Mouse (Mus musculus) cerebellum, adult 2 months (tissue): Measurements from ENCODE around the gene Fbxo44. TPM values are rescaled to one million over a fixed set of nuclear protein-coding genes. Genes with fewer than 3 reads are reported as not detected.
"Not testable (repeated sequence)": the region's sequence is repeated elsewhere in the genome, so short reads cannot be mapped to it uniquely, and the experiment has no call there.

Experiments
- DNase-seq, 2 experiments: peaks; one replicate each; pipeline ENCODE4 v3.0.0; 2021
- H3K27ac ChIP-seq: fragments of 200-500 bp; 2 replicates; pipeline ENCODE4 v1.5.1; 2012; ENCODE audit warnings: low read length, control low read depth, inconsistent platforms; ENCODE audit not compliant: insufficient read depth
- H3K27me3 ChIP-seq: fragments of 200-500 bp; 2 replicates; pipeline ENCODE4 v1.6.1; 2012; ENCODE audit warnings: inconsistent platforms, mild to moderate bottlenecking, low read length, moderate library complexity; ENCODE audit not compliant: control insufficient read depth, insufficient read depth
- H3K4me1 ChIP-seq: fragments of 200-500 bp; 2 replicates; pipeline ENCODE4 v1.6.1; 2011; ENCODE audit warnings: low read length; ENCODE audit not compliant: control insufficient read depth, insufficient read depth
- H3K4me3 ChIP-seq: fragments of 200-500 bp; replicated peaks from 2 replicates; pipeline ENCODE3; 2011; ENCODE audit warnings: mild to moderate bottlenecking, low read depth, low read length, control low read depth; ENCODE audit not compliant: insufficient read depth
- CTCF ChIP-seq: fragments of 200-500 bp; IDR thresholded peaks from 2 replicates; pipeline ENCODE4 v1.5.1; 2011; ENCODE audit warnings: low read depth, mild to moderate bottlenecking, control low read depth, low read length, moderate library complexity, borderline replicate concordance; ENCODE audit not compliant: insufficient read depth
- POLR2A ChIP-seq: fragments of 200-500 bp; IDR thresholded peaks from 2 replicates; pipeline ENCODE4 v1.6.1; 2011; ENCODE audit warnings: low read length, control low read depth, borderline replicate concordance; ENCODE audit not compliant: insufficient read depth
- WGBS: fragments of 180-500 bp; shearing (Covaris S2); methylation state at CpG from one replicate; pipeline ENCODE4 v1.1.7; 2018; 5-methylcytosine and 5-hydroxymethylcytosine counted together
- polyA plus RNA-seq: library from polyadenylated mRNA; depleted of rRNA; stranded (reverse); fragments of >200 nt; gene quantifications from 2 replicates; pipeline ENCODE4 v1.2.3, GENCODE M21; 2012

Fbxo44 gene
- polyA plus RNA-seq, 1 experiment: 240 TPM

- no peak for DNase-seq
- no peak overlapping the region for H3K27ac ChIP-seq
- 76% methylated on average over 4 of the region's 4 CpGs for WGBS
- H3K27me3 ChIP-seq: no peaks in the 10 kb centered on the region
- no peak overlapping the region for H3K4me3 ChIP-seq
- 0 out of 2 replicates have a peak, but pooled peaks have one; percentile 10 for TF ChIP-seq CTCF
- TF ChIP-seq POLR2A: no peak
- no peaks in the 10 kb centered on the region for H3K4me1 ChIP-seq
Measured at GRCm38 (mm10) chr4:148185819-148186218, 25.5 kb upstream of the Fbxo44 start.

- no peak for DNase-seq
- no peaks in the 10 kb centered on the region for H3K4me1 ChIP-seq
- 47% methylated on average over 9 of the region's 9 CpGs for WGBS
- TF ChIP-seq CTCF (no peak), POLR2A (no peak)
- no peak overlapping the region for H3K4me3 ChIP-seq
- no peak overlapping the region for H3K27ac ChIP-seq
- H3K27me3 ChIP-seq: no peaks in the 10 kb centered on the region
Measured at GRCm38 (mm10) chr4:148184564-148184963, 24.3 kb upstream of the Fbxo44 start.

- no peak for TF ChIP-seq CTCF
- no peak for TF ChIP-seq POLR2A
- DNase-seq: no peak
- WGBS: 43% methylated on average over 8 of the region's 8 CpGs
- Histone ChIP-seq H3K27ac (no peak overlapping the region), H3K4me1 (no peaks in the 10 kb centered on the region), H3K4me3 (no peak overlapping the region), H3K27me3 (no peaks in the 10 kb centered on the region)
Measured at GRCm38 (mm10) chr4:148182363-148182762, 22.1 kb upstream of the Fbxo44 start.

- no peaks in the 10 kb centered on the region for H3K4me1 ChIP-seq
- H3K27me3 ChIP-seq: no peaks in the 10 kb centered on the region
- no peak overlapping the region for H3K27ac ChIP-seq
- H3K4me3 ChIP-seq: no peak overlapping the region
- TF ChIP-seq POLR2A (no peak), CTCF (no peak)
- WGBS: 88% methylated on average over 12 of the region's 12 CpGs
- no peak for DNase-seq
Measured at GRCm38 (mm10) chr4:148181483-148181882, 21.2 kb upstream of the Fbxo44 start.

GRCm38 (mm10) chr4:148177716-148178115 lies 17.4 kb upstream of the Fbxo44 start:
- Histone ChIP-seq H3K4me1 (no peaks in the 10 kb centered on the region), H3K4me3 (no peak overlapping the region), H3K27me3 (peaks cover 1% of the 10 kb centered on the region; the same call in 1 of the 2 replicates), H3K27ac (no peak overlapping the region)
- no peak for TF ChIP-seq CTCF
- no peak for TF ChIP-seq POLR2A
- DNase-seq: no peak

GRCm38 (mm10) chr4:148176603-148177002 lies 16.3 kb upstream of the Fbxo44 start:
- not testable (repeated sequence) for H3K4me3 ChIP-seq, DNase-seq, H3K27me3 ChIP-seq, H3K27ac ChIP-seq, H3K4me1 ChIP-seq
- 87% methylated on average over 5 of the region's 6 CpGs for WGBS

GRCm38 (mm10) chr4:148174495-148174862 lies 14.2 kb upstream of the Fbxo44 start:
- H3K27ac ChIP-seq: no peak overlapping the region
- DNase-seq: no peak
- TF ChIP-seq POLR2A: no peak
- no peak for TF ChIP-seq CTCF
- no peak overlapping the region for H3K4me3 ChIP-seq
- no peaks in the 10 kb centered on the region for H3K4me1 ChIP-seq
- WGBS: 13% methylated on average over 12 of the region's 12 CpGs
- H3K27me3 ChIP-seq: peaks cover 1% of the 10 kb centered on the region; the same call in 1 of the 2 replicates

- no peak for TF ChIP-seq POLR2A
- TF ChIP-seq CTCF: no peak
- no peak overlapping the region for H3K4me3 ChIP-seq
- H3K27me3 ChIP-seq: peaks cover 1% of the 10 kb centered on the region; the same call in 1 of the 2 replicates
- DNase-seq: peak; percentile 68 to 81
- 2% methylated on average over 30 of the region's 30 CpGs for WGBS
- H3K27ac ChIP-seq: no peak overlapping the region
- no peaks in the 10 kb centered on the region for H3K4me1 ChIP-seq
Measured at GRCm38 (mm10) chr4:148173811-148174494, 13.7 kb upstream of the Fbxo44 start.
